Mouse (Mus musculus): ENCODE measurements around the gene Olfr308.
"Not testable (repeated sequence)": the region's sequence is repeated elsewhere in the genome, so short reads cannot be mapped to it uniquely, and the experiment has no call there.

Olfr308 gene

GRCm38 (mm10) chr7:86325530-86325929 is at the start of gene Olfr308:
Olfr308 (minus strand) TSS chr7:86325630.
- no peak for DNase-seq (ENCODE audit: low read depth, low spot score)

GRCm38 (mm10) chr7:86366828-86367227 is 41.4 kb upstream of the Olfr308 start, which contains the start of gene Olfr305:
Olfr305 (minus strand) TSS chr7:86366928.
- no peak for DNase-seq (ENCODE audit: low read depth, low spot score)

DNA sequence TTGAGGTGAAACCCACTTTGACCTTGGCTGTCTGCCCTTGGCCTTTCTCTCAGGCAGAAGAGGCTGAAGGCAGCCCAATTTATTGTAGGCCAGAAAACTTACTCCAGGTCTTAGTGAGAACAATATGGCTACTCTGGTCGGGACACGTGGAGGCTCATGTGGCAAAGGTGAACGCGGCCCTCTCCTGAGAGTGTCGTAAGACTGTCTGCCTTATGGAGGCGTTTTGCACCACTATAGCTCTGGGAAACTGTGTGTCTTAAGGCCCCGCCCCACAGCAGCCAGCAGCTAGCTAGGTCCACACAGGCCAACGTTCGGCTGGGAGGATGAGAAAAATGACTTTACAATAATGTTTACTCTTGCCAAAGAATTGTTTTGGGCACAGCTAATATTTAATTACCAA is 20.9 kb upstream of the Olfr308 start:
- not testable (repeated sequence) for DNase-seq (ENCODE audit: low read depth, low spot score)

DNA sequence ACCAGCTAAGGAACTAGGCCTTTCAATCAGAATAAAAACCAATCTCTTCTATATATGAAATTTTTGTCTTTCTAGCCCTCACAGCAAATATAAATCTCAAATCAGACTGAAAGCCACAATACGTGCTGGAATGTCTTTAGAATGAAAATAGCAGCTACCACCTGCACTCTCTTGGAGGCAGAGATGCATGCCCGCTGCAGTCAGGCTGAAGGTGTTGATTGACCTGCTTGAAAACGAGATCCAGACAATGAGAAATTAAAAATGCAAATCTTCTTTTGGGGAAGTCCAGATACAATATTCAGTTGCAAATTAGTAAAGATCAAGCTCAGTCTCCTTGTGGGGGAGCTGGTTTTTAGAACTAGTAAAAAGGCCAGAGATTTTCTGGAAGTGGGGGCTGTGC is 18.8 kb upstream of the Olfr308 start:
- no peak for DNase-seq (ENCODE audit: low read depth, low spot score)

DNA sequence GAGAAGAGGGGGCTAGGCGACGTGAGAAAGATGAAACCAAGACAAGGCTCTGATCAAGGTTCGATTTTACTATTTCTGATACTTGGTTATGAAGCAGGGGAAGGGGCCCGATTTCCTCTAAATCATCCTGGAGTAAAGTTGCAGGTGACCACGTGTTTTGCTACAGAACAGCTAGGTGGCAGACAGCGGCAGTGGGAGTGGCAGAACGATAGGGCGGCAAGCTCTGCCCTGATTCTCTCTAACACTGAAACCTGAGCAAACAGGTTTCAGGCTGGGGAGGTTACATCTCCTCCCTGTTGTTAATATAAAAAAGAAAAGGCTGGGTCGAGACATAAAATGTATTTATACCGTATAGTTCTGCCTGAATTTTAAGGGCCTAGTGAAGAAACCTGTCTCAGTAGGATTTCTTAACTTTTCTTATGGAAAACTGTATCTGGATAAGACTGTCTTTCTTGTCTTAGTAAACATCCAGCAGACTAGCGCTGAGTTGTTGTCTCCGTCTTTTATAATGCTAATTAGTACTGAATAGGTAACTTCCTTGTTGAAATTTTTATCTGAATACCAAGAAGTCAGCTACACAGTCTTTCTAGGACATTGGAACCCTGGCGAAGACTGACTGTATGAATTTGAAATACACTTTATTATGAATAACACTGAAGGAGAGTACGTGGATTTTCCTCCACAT is 17.6 kb upstream of the Olfr308 start:
- no peak for DNase-seq (ENCODE audit: low read depth, low spot score)

DNA sequence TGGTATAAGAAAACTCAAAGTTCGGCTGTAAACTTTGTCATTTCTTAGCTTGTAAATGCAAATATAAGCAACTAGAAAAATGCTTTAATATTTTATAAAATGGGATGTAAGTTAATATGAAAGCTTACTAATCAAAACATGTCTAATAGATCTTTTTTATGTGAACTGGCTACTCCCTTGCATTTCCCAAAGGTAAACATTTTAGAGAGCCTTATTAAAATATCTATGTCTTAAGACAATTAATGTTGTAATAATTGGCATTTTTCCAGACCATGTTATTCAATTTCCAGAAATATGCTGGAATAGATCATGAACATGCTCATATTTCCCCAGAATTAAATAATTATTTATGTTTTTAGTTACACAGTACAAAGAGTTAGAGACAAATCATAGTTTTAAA is 12.1 kb upstream of the Olfr308 start, which contains the start of gene Olfr307:
Gene Olfr307, minus strand, starts transcription at position 101 of the 400 bp plus-strand sequence.
- DNase-seq (ENCODE audit: low read depth, low spot score), result no peak

DNA sequence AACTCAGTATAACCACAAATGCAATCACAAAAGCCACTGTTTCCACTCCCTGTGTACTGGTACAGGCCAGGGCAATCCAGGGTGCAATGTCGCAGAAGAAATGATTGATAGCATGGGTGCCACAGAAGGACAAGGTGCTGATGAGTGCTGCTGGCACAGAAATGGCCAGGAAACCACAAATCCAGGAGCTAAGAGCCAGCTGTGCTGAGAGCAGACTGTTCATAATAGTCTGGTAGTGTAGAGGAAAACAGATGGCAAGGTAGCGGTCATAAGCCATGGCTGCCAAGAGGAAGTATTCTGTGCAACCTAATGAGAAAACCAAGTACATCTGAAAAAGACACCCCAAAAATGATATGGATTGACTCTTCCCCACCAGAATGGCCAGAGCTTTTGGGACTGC is 4.1 kb downstream of the Olfr308 start:
- no peak for DNase-seq (ENCODE audit: low read depth, low spot score)

DNA sequence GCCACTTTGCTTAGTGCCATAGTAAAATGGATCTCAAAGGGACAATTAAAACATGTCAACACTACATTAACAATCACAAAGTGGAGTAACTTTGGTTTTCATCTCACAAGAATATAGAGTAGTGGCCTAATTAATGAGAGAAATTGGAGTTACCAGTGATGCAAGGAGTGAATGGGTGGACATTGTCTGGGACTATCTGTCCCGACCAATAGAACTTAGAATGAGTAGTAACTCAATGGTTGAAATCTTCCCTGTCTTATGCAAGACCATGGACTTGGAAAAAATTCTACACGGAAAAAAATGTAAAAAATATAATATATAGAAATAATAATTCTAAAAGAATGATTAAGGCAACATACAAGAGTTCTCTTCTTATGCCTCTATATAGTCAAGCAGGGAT is 11.8 kb downstream of the Olfr308 start, which contains the start of gene Olfr309:
Gene Olfr309, minus strand, starts transcription at position 101 of the 400 bp plus-strand sequence.
- no peak for DNase-seq (ENCODE audit: low read depth, low spot score)

- DNase-seq (ENCODE audit: low read depth, low spot score), result no peak
Observed at GRCm38 (mm10) chr7:86277072-86277471, 48.4 kb downstream of the Olfr308 start, which contains the start of gene Olfr310. Olfr310 (minus strand) TSS chr7:86277172.
